Mouse (Mus musculus): ENCODE data around the gene Tom1.

Tom1 gene

DNA sequence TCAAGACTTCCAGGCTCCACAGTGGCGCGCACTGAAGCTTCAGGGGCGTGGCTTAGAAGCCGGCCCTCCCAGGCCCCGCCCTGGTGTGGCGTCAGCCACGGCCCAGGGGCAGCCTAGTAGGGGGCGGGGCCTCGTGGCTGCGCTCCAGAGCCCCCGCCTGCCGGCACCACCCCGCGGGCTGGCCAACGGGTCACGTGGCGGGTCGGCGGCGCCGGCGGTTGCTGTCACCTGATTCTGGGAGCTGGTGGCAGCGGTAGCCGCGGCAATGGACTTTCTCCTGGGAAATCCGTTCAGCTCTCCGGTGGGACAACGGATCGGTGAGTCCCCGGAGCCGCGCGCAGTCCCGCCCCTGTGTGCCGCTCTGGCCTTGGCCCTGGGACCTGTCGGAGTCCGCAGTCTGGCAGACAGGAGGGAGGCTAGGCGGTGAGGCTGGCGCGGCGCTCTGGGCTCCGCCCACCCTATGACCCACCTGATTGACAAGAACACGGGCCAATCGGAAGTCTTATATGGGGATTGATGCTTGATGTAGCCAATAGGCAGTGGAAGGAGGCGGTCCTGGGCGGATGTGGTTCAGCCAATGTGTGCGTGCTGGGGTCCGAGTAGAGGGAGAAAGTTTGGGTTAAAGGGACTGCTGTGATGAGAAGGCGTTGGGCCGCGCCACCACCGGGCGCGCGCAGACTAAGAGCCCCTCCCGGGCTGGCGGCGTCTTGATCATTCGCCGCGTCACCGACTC, at the start of gene Tom1:
Tom1 (plus strand) TSS at position 195 of the 733 bp plus-strand sequence.
- DNase-seq (ENCODE audit: low spot score in 2 of 2): peak; percentile 95 to 99

DNA sequence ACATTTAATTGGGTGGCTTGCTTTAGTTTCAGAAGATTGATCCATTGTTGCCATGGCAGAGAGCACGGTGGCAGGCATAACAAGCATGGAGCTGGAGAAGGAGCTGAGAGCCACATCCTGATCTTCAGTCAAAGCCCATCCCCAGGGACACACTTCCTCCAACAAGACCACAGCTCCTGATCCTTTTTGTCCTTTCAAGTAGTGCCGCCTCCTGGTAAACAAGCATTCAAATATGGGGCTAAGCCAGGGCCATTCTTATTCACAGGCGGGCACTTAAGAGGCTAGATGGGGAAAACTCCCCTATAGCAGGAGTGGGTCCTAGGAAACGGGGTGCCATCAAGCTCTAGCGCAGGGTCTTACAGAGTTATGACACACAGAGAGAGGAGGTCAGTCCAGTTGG, 46.1 kb upstream of the Tom1 start:
- DNase-seq (ENCODE audit: low spot score in 2 of 2): no peak

DNA sequence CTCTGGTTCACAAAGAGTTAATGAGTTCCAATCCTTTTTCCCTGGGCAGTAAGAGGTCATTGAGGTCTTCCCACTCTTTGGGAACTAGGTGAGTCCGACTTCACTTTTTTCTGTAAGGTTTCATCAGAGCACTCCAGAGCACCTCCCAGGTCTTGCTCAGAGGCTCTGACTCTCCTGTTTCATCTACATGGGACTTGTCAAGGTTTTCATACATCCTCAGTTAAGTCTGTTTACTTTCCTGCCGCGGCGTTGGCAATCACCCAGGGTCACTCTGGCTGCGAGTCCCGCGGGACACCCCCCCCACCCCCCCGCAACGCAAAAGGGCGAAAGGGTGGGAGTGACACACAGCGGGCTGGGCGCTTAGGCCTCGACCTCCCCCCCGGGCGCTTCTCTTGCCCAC, 43.5 kb upstream of the Tom1 start:
- DNase-seq (ENCODE audit: low spot score in 2 of 2): no peak

DNA sequence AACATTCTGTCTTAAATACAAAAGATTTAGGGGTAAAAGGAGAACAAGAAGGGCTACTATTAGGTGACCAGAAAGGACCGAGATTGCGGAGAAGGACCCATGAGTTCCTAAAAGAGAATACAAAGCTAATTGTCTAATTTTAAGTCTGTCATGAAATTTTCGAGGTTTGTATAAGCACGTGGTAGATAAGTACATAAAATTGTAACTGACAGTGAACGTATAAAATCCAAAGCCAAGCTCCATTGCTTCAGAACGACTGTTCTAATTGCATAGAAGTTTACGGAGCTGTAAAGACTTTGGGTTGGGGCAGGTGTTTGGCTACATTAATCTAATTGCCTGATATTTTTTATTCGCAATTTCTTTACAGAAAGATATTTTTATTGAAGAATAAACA, 40.4 kb upstream of the Tom1 start, which contains the start of gene Hmgxb4:
Hmgxb4 (plus strand) TSS at position 276 of the 394 bp plus-strand sequence.
- no peak for DNase-seq (ENCODE audit: low spot score in 2 of 2)

DNA sequence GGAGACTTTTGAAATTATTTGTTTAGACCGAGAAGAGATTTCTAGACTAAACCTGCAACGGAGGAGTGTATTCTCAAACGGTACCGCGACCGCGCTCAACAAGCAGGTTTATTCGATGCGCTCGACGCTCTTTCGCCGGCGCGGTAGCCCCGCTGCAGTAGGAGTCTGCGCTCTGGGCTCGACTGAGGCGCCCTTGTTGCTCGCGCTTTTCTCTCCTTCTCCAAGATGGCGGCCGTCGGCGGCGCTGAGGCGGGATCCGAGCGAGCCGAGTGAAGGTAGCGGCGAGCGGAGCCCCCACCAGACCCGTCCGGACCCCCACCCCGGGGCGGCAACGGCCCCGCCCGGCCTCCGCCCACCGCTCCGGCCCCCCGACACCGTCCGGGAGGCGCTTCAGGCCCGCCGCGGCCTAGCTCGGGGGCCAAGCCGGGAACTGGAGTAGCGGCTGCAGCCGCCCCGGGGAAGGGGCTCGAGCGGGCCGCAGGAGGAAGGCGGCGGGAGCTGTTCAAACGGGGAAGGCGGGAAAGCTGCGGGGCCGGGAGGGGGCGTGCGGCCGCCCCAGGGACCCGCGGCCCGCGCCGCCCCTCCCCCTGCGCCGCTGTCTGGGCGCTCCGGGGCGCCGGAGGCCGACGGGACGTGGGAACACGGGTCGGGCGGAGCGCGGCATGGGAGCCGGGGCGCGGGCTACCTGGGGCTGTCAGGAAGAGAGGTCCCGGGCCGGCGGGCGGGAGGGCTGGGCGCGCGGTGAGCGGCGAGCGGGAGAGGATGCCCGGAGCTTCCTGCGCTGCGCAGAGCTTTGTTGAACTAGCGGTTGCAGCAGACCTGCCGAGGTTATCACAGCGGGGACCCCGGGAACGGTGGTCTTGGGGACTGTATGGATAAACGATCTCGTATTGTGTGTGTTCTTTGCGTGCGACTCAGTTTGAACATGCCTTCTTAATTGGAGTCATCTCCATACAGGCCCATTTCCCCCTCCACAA, 39.7 kb upstream of the Tom1 start:
- peak; percentile 82 to 83 for DNase-seq (ENCODE audit: low spot score in 2 of 2)

DNA sequence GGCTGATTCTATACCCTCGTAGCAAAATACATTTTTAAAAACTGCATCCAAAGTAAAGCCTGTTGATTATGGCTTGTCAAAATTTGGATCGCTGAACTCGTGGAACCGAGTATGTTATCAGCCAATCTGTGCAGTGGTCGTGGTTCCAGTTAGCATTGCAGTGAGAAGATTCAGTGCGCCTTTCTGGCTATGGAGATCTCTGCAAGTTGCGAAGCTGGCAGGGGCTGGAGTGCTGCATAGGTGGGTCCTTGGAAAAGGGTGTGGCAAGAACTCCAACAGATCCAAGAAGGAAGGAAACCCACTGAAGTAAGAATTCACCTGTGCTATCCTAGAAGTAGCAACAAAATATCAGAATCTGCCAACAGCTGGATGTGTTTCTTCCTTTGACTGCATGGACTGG, 39.0 kb upstream of the Tom1 start:
- no peak for DNase-seq (ENCODE audit: low spot score in 2 of 2)

DNA sequence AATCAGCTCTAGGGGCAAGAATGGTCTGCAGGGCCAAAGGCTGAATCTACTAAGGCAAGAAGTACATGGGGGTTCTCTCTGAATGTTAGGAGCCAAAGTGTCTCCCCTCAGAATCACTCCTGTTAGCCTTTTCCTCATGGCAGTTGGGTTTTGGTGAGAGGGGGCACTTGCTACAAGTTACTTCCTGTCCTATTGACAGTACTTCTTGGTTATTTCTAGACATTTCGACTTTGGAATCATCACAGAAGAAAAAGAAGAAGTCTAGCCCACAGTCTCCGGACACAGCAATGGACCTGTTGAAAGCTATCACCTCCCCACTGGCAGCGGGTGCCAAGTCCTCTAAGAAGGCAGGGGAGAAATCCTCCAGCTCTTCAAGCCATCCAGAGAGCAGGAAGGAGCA, 33.1 kb upstream of the Tom1 start:
- no peak for DNase-seq (ENCODE audit: low spot score in 2 of 2)

DNA sequence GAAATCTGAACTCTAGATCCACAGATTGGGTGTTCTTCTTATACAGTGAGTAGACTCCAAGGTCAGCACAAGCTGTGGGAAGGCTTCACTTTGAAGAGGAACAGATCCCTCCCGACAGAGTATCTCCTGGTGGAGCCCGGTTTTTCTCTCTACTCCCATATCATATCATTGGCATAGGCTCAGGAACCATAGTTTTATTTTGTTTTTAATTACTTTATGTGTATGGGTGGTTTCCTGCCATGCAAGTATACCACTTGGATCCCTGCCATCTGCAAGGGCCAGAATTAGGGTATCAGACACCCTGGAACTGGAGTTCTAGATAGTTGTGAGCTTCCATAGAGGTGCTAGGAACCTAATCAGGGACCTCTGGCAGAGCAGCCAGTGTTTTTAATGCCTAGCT, 24.7 kb upstream of the Tom1 start:
- DNase-seq (ENCODE audit: low spot score in 2 of 2): no peak

DNA sequence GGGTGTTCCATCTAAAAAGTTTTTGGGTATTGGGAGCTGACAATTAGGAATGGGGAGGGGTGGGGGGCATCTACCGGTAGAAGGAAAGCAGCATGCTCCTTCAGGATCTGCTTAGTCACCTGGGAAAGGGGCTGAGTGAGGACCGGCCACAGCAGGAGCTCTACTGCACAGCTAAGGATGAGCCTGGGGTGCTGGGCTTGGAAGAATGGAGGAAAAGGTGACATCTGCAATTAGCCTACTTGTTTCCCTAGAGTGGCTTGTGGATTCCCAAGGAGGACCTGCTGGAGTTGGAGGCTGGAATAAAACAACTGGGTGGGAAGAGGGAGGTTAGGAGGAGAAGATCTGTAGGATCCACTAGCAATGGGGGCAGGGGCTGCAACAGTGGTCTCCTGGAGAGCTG, 19.9 kb upstream of the Tom1 start:
- no peak for DNase-seq (ENCODE audit: low spot score in 2 of 2)

DNA sequence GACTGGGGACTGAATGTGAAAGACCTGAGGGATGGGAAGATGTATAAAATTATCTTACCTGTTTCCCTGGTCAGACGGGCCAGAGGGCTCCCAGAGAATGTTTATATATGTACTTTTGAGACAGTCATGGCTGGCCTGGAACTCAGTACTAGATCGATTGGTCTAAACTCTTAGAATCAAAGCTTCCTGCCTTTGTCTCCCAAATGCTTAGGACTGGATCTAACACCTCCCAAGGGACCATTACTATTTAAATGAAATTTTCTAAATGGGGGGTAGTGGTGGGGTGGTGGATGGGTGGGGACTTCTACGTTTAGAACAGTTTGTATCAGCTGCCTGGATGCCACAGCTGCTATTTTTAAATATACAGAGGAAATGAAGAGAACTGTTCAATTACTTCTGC, 19.5 kb upstream of the Tom1 start:
- no peak for DNase-seq (ENCODE audit: low spot score in 2 of 2)

DNA sequence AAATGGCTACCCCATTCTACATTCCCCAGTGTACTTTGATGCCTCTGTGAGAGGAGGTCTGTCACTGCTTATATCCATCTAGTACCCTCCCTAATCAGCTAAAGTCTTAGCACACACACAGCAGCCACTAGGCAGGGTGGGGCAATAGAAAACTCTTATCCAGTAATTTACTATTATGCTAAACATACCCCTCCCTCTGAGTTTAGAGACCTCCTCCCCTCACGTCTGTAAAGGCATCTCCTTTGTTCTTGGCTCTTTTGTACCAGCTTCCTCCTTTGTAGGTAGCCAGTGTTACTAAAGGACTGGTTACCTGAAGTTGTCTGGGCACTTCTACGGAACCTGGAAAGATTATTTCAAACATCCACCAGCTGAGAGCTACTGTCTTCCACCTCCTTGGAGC, 17.5 kb upstream of the Tom1 start:
- DNase-seq (ENCODE audit: low spot score in 2 of 2): no peak

DNA sequence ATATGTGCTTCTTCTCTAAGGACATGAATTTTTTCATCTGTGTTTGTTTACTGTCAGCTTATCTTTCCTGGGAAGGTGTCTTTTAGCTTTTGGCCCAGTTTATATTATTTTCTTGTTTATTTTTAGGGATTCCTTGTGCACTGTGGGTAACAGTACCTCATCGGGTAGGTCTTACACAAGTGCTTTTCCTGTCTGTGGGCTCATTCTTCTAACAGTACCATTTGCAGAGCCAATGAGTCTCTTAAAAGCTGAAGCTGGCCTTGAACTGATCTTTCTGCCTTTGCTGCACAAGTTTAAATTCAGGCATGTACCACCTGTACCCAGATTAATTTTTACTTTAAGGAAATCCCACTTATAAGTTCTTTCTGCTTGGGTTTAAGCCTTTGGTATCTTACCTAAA, 17.1 kb upstream of the Tom1 start:
- DNase-seq (ENCODE audit: low spot score in 2 of 2): no peak

DNA sequence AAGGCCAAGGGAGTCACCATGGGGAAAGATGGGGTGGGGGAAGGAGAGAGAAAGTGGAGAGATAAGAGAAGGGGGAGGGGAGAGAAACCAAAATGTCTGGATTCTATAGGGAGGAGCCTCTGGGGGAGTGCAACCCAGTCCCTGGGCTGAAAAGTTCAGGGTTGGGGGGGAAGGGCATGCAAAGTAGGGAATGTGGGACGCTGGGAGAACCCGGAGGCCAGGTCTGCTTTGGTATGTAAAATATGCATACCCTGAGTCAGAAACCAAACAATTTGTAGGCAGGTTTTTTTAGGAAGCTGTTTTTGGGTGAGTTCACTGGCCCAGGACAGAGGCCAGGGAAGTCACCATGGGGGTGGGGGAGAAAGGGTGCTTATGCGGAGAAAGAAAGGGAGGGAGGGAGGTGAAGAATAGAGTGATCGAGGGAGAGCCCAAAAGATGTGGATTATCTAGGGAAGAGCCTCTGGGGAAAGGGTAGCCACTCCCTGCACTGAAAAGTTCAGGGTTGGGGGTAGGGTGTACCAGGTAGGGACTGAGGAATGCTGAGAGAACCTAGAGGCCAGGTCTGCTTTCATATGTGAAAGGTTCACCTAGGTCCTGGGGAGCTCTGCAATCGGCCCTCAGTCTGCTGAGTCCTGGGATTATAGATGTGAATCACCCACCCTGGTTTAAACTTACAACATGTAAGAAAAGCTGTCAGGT, 15.1 kb upstream of the Tom1 start:
- no peak for DNase-seq (ENCODE audit: low spot score in 2 of 2)

DNA sequence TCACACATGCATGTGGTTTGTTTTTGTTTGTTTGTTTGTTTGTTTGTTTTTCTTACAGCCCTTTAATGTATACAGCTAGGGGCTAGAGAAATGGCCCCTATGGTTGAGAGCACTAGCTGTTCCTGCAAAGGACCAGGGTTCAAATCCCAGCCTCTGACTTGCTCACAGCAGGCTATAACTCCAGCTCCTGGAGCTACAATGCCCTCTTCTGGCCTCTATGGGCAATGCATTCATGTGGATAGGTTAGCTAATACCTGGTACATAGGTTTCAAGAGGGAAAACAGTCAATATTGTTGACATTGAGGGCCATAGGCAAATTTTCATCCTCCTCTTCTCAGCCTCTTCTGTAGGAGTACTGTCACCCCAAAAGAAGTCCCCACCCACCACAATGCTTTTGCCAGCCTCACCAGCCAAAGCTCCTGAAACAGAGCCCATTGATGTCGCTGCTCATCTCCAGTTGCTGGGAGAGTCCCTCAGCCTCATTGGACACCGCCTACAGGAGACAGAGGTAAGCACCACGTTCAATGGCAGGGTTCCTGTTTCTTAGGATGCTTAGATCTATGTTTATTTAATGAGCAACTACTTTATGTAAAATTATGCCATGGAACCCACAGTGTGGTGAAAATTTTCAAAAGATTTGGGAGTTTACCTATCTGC, 9.7 kb upstream of the Tom1 start:
- DNase-seq (ENCODE audit: low spot score in 2 of 2): peak in 1 of 2 experiments; percentile 12

DNA sequence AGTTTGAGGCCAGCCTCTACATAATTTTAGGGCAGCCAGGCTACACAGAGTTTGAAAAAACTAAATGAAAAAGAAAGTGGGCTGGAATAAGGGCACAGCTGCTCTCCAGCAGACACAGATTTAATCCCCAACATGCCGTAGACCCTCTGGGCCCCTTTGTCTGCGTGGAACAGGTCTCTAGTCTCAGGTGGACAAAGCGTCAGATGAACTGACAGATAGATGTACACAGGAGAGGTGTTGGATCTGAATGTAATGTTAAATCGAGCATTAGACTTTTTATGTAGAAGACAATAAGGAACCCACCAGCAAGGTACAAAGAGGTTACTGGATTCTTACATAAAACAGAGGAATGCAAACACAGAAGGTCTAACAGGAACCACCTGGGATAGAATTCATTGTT, 7.7 kb upstream of the Tom1 start:
- no peak for DNase-seq (ENCODE audit: low spot score in 2 of 2)

DNA sequence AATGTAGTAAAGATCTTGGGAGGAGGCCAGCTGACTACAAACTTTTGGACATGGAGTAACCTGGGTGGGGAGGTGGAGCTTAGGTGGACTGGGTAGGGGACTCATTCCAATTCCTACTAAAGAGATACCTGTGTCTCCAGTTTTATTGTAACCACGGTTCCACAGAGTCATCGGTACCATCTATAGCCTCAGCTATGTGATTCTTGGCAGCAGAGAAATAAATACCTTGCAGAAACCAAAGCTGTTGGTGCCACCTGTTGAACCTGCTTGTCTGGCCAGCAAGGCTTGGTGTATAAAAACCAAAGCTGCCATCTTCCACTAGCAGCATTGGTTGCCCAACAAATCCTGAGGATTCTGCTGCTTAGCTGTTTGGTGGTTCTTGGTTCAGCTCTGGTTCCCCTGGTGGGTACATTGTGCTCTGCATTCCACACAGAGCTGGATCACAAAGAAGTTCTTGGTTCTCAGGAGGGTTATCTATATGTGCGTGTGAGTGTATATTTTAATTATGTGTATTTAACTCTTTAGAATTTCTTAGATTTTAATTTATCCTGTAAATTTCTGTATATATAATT, 3.0 kb upstream of the Tom1 start:
- no peak for DNase-seq (ENCODE audit: low spot score in 2 of 2)

DNA sequence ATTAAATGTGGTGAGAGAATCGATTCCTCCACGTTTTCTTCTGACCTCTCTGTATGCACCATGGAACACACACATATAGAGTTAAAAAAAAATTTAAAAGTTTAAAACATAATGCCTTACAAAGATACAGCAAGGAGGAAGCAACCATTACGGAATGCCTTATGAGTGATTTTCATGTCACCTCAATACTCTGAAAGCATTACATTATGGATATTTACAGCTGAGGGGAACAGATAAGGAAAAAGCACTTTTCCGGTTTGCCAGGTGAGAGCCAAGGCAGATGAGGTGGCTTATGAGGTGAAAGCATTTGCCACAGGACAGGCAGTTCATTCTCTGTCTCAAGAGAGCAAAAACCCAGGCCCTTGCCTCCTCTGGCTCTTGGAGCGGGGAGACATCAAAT, 544 bp upstream of the Tom1 start:
- no peak for DNase-seq (ENCODE audit: low spot score in 2 of 2)

DNA sequence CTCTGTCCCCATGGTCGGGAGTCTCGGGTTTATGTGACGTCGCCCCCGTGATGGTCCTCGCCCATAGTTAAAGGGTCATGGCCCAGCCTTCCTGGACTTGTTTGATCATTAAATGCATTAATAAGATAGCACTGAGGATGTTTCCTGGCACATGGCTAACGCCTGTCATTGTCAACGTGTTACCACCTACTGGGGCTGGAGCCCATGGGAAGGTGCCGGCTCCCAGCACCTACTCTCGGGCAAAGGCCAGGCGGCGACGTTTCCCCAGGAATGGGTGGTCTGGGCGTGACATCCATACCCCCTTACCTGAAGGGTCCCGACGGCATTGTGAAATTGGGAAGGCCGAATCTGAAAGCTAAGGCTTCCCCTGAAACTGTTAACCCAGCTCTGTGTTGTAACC, 780 bp downstream of the Tom1 start:
- DNase-seq (ENCODE audit: low spot score in 2 of 2): peak in 1 of 2 experiments; percentile 21

DNA sequence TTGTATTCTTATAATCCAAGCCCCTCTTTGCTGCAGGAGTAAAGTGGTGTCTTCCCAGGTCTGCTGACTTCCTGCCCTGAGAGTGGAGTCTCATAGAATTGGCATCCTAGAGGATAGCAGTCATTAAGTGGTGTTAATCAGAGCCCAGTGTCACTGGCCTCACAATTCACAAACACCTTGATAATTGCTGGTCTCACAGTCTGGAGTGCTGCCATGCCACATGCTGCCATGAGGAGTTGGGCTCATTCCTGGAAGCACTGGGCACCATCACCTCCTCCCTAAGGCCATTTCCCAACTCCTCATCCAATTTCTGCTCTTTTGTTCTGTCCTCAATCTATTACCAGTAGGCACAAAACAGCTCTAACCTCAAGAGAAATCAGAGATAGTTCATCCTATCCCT, 2.1 kb downstream of the Tom1 start:
- DNase-seq (ENCODE audit: low spot score in 2 of 2): no peak

DNA sequence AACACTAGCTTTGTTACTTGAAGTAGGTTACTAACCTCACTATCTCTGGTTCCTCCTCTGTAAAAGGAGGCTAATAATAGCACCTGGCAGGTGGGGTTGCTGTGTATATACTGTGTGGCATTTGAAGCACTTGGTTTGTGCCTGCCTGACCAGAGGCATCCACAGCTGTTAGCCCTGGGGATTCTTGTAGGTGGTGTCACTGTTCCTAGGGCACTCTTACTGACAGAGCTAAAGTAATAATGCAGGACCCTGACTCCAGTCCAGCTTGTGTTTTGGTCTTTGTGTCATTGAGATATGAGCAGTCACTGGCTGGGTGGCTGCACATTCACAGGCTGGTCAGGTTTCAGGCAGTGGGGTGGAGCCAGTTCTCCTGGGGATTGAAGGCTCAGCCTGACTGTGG, 5.0 kb downstream of the Tom1 start:
- DNase-seq (ENCODE audit: low spot score in 2 of 2): no peak

DNA sequence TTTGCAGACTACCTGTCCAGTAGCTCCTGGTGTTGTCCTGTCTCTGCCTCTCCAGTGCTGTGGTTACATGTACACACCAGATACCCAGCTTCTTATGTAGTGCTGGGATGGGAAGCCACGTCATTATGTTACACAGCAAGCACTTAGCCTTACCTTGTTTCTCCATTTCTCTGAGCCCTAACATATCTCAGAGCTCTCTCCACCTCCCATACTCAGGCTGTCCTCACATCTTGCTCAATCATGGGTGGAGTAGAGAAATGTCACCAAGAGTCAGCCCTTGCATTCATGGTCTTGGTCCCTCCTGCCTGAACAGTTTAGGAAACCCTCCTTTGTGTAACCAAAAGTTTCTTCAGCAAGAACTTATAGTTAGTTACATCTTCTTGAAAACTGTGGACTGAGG, 6.2 kb downstream of the Tom1 start:
- no peak for DNase-seq (ENCODE audit: low spot score in 2 of 2)

Measured in thymus, postnatal 10 days (tissue).